Comparison of ENCODE assay signal across 8 mouse cellular contexts in genomic region chr7:27731281-27731883, GRCm38 (mm10). TPM values are rescaled to one million over a fixed set of nuclear protein-coding genes. Genes with fewer than 3 reads are reported as not detected.
DNase-seq lines count a peak whose midpoint lies in the region; ATAC-seq and TF ChIP-seq lines count a peak whose summit lies in the region.

Gene Zfp60, plus strand, starts transcription at chr7:27731389.

- peak; percentile 93 for ATAC-seq in forebrain, postnatal 0 days
- ATAC-seq in lung, embryonic 15.5 days (ENCODE audit: borderline replicate concordance, extremely low read depth, low FRiP score, low TSS enrichment) = peak; percentile 92

- H3K4me3 ChIP-seq in MEL (ENCODE audit: control insufficient read depth in 1 of 2, insufficient read depth in 1 of 2, low read depth in 2 of 2, low read length in 2 of 2) = peak within 1 kb of the TSS; percentile 80 to 82
- peak within 1 kb of the TSS; percentile 55 for H3K4me3 ChIP-seq in cerebellum, adult 2 months (replicated peaks; ENCODE audit: insufficient read depth, low read depth, low read length)
- peak within 1 kb of the TSS; percentile 77 for H3K4me3 ChIP-seq in forebrain, postnatal 0 days (ENCODE audit: low read depth, low read length)
- H3K4me3 ChIP-seq in lung, embryonic 15.5 days = peak within 1 kb of the TSS; percentile 76

- peak within 1 kb of the TSS; percentile 74 for H3K27ac ChIP-seq in MEL (ENCODE audit: control insufficient read depth, low read depth, low read length)
- peak within 1 kb of the TSS; percentile 63 for H3K27ac ChIP-seq in cerebellum, adult 2 months (ENCODE audit: insufficient read depth, low read length)
- H3K27ac ChIP-seq in forebrain, postnatal 0 days (ENCODE audit: low read depth, low read length) = peak within 1 kb of the TSS; percentile 100
- H3K27ac ChIP-seq in lung, embryonic 15.5 days = peak within 1 kb of the TSS; percentile 93

- H3K36me3 ChIP-seq in MEL (ENCODE audit: control insufficient read depth in 1 of 2, insufficient read depth in 2 of 2, low read length in 2 of 2) = peaks cover 0 to 6% of the 10 kb centered on the region in 2 experiments; a peak in 2 of 4 replicates
- no peaks in the 10 kb centered on the region for H3K36me3 ChIP-seq in forebrain, postnatal 0 days (ENCODE audit: insufficient read depth)
- no peaks in the 10 kb centered on the region for H3K36me3 ChIP-seq in lung, embryonic 15.5 days

- H3K4me1 ChIP-seq in MEL (ENCODE audit: control insufficient read depth in 1 of 2, insufficient read depth in 2 of 2, low read length in 2 of 2) = peaks cover 0 to 6% of the 10 kb centered on the region in 2 experiments; a peak in 2 of 4 replicates
- peaks cover 4% of the 10 kb centered on the region for H3K4me1 ChIP-seq in cerebellum, adult 2 months (ENCODE audit: control insufficient read depth, insufficient read depth, low read length)
- peaks cover 30% of the 10 kb centered on the region for H3K4me1 ChIP-seq in forebrain, postnatal 0 days (ENCODE audit: insufficient read depth)
- peaks cover 13% of the 10 kb centered on the region; the same call in 1 of the 2 replicates for H3K4me1 ChIP-seq in lung, embryonic 15.5 days

- peak within 1 kb of the TSS; percentile 60 for H3K4me2 ChIP-seq in forebrain, postnatal 0 days (ENCODE audit: low read depth)
- peak within 1 kb of the TSS; percentile 66 for H3K4me2 ChIP-seq in lung, embryonic 15.5 days

- WGBS in cerebellum, adult 2 months = under 1% methylated on average over 35 of the region's 35 CpGs
- 1% methylated on average over 35 of the region's 35 CpGs for WGBS in forebrain, postnatal 0 days
- under 1% methylated on average over 35 of the region's 35 CpGs for WGBS in lung, embryonic 15.5 days

- TF ChIP-seq CTCF in MEL (IDR thresholded peaks at IDR 0.05 in 2 of 3, conservative IDR thresholded peaks at IDR 0.05 in 1 of 3; ENCODE audit: control insufficient read depth in 1 of 3, insufficient read depth in 1 of 3, low read depth in 2 of 3, low read length in 3 of 3, poor library complexity in 1 of 3, severe bottlenecking in 1 of 3) = peak in 2 of 3 experiments; percentile 28 to 34; a peak in 3 of 6 replicates
- peak; percentile 58; the same call in 1 of the 2 replicates for TF ChIP-seq CTCF in cerebellum, adult 2 months (IDR thresholded peaks at IDR 0.05; ENCODE audit: borderline replicate concordance, insufficient read depth, low read depth, low read length)
- peak; percentile 76 for TF ChIP-seq CTCF in forebrain, postnatal 0 days (IDR thresholded peaks at IDR 0.05; ENCODE audit: low read depth)

- H3K9ac ChIP-seq in MEL (ENCODE audit: control insufficient read depth, low read depth, low read length, poor library complexity, severe bottlenecking) = peak within 1 kb of the TSS; percentile 70
- H3K9ac ChIP-seq in forebrain, postnatal 0 days = peak within 1 kb of the TSS; percentile 93
- peak within 1 kb of the TSS; percentile 83 for H3K9ac ChIP-seq in lung, embryonic 15.5 days

- no peak for TF ChIP-seq RAD21 in MEL (IDR thresholded peaks at IDR 0.05; ENCODE audit: low read depth, low read length)

- H3K27me3 ChIP-seq in MEL (ENCODE audit: control insufficient read depth in 1 of 2, insufficient read depth in 2 of 2, low read length in 2 of 2) = no peaks in the 10 kb centered on the region
- no peaks in the 10 kb centered on the region for H3K27me3 ChIP-seq in cerebellum, adult 2 months (ENCODE audit: control insufficient read depth, insufficient read depth, low read length)
- H3K27me3 ChIP-seq in forebrain, postnatal 0 days (ENCODE audit: insufficient read depth, low read length) = no peaks in the 10 kb centered on the region
- no peaks in the 10 kb centered on the region for H3K27me3 ChIP-seq in lung, embryonic 15.5 days

- no peaks in the 10 kb centered on the region for H3K9me3 ChIP-seq in MEL (replicated peaks; ENCODE audit: insufficient read depth, low read length)
- no peaks in the 10 kb centered on the region for H3K9me3 ChIP-seq in forebrain, postnatal 0 days (ENCODE audit: low read length)
- H3K9me3 ChIP-seq in lung, embryonic 15.5 days = no peaks in the 10 kb centered on the region

- H3K79me2 ChIP-seq in MEL (ENCODE audit: control insufficient read depth, insufficient read depth, low read length, poor library complexity) = peaks cover 22% of the 10 kb centered on the region

- TF ChIP-seq POLR2A in MEL (IDR thresholded peaks at IDR 0.05; ENCODE audit: control insufficient read depth in 1 of 2, insufficient read depth in 1 of 2, low read depth in 1 of 2, low read length in 2 of 2, poor library complexity in 1 of 2) = peak; percentile 74 to 93
- TF ChIP-seq POLR2A in cerebellum, adult 2 months (IDR thresholded peaks at IDR 0.05; ENCODE audit: borderline replicate concordance, insufficient read depth, low read length) = peak; percentile 95; the same call in 1 of the 2 replicates

- DNase-seq in MEL (ENCODE audit: low read depth, low spot score) = peak; percentile 93
- DNase-seq in cerebellum, adult 2 months = peak; percentile 86 to 90
- peak; percentile 95 for DNase-seq in forebrain, postnatal 0 days
- peak; percentile 87 for DNase-seq in heart, postnatal 4 days
- DNase-seq in layer of hippocampus, adult 8-10 months (ENCODE audit: low spot score in 2 of 2) = peak; percentile 85 to 87
- DNase-seq in ovary, adult 18-20 months (ENCODE audit: low spot score) = peak; percentile 68
- DNase-seq in thymus, postnatal 0 days (ENCODE audit: low spot score) = peak; percentile 84

- no peak for TF ChIP-seq EP300 in MEL (IDR thresholded peaks at IDR 0.05; ENCODE audit: low read depth in 1 of 2, low read length in 2 of 2)

TF ChIP-seq in MEL, 35 proteins besides CTCF, POLR2A, EP300 and RAD21 (continues in another document):
- TF ChIP-seq E2F4 (IDR thresholded peaks at IDR 0.05; ENCODE audit: borderline replicate concordance, low read depth, low read length) = peak; percentile 73; the same call in 1 of the 2 replicates
- TF ChIP-seq MEF2A (IDR thresholded peaks at IDR 0.05; ENCODE audit: extremely low read depth, insufficient replicate concordance, low read depth, low read length, poor library complexity, severe bottlenecking) = no peak
- no peak for TF ChIP-seq CHD2 (IDR thresholded peaks at IDR 0.05; ENCODE audit: low read length)
- TF ChIP-seq USF1 (IDR thresholded peaks at IDR 0.05; ENCODE audit: low read depth, low read length) = no peak
- peak; percentile 89 for TF ChIP-seq TBP (IDR thresholded peaks at IDR 0.05; ENCODE audit: low read depth, low read length)
- TF ChIP-seq RCOR1 (IDR thresholded peaks at IDR 0.05; ENCODE audit: low read depth, low read length) = no peak
- TF ChIP-seq USF2 (IDR thresholded peaks at IDR 0.05; ENCODE audit: borderline replicate concordance in 1 of 2, insufficient read depth in 1 of 2, low read depth in 1 of 2, low read length in 2 of 2) = no peak
- TF ChIP-seq UBTF (IDR thresholded peaks at IDR 0.05; ENCODE audit: borderline replicate concordance, insufficient read depth, low read depth, low read length) = no peak
- no peak for TF ChIP-seq TAL1 (IDR thresholded peaks at IDR 0.05; ENCODE audit: low read length)
- TF ChIP-seq MYB (IDR thresholded peaks at IDR 0.05; ENCODE audit: low read depth, low read length) = no peak
- TF ChIP-seq POLR2AphosphoS2 (IDR thresholded peaks at IDR 0.05; ENCODE audit: low read length) = peak; percentile 91
- TF ChIP-seq MYC (IDR thresholded peaks at IDR 0.05; ENCODE audit: low read depth, low read length) = 0 out of 2 replicates have a peak, but pooled peaks have one; percentile 15
- 0 out of 2 replicates have a peak, but pooled peaks have one; percentile 26 for TF ChIP-seq MAX (IDR thresholded peaks at IDR 0.05; ENCODE audit: low read length)
- peak; percentile 63; the same call in 1 of the 2 replicates for TF ChIP-seq SIN3A (IDR thresholded peaks at IDR 0.05; ENCODE audit: low read length)
- no peak for TF ChIP-seq SMC3 (IDR thresholded peaks at IDR 0.05; ENCODE audit: low read depth, low read length)
- TF ChIP-seq BHLHE40 (IDR thresholded peaks at IDR 0.05; ENCODE audit: borderline replicate concordance, low read depth, low read length) = no peak
- peak; percentile 89 for TF ChIP-seq KAT2A (conservative IDR thresholded peaks at IDR 0.05; ENCODE audit: low read depth, low read length)
- TF ChIP-seq HCFC1 (IDR thresholded peaks at IDR 0.05; ENCODE audit: low read depth, low read length) = peak; percentile 100
- no peak for TF ChIP-seq ZNF384 (IDR thresholded peaks at IDR 0.05; ENCODE audit: low read depth, low read length)
- no peak for TF ChIP-seq ETS1 (IDR thresholded peaks at IDR 0.05; ENCODE audit: low read depth, low read length)
- TF ChIP-seq MXI1 (IDR thresholded peaks at IDR 0.05; ENCODE audit: low read depth, low read length) = peak; percentile 67
- no peak for TF ChIP-seq ZKSCAN1 (IDR thresholded peaks at IDR 0.05; ENCODE audit: low read depth, low read length)
- TF ChIP-seq POLR2AphosphoS5 (IDR thresholded peaks at IDR 0.05; ENCODE audit: borderline replicate concordance, low read depth, low read length) = no peak
- TF ChIP-seq MAFK (IDR thresholded peaks at IDR 0.05; ENCODE audit: borderline replicate concordance, low read depth, low read length) = no peak
- TF ChIP-seq ELF1 (IDR thresholded peaks at IDR 0.05; ENCODE audit: low read depth, low read length) = peak; percentile 88
- TF ChIP-seq GABPA (IDR thresholded peaks at IDR 0.05; ENCODE audit: low read depth, low read length) = no peak
- TF ChIP-seq MAZ (IDR thresholded peaks at IDR 0.05; ENCODE audit: low read depth, low read length) = 0 out of 2 replicates have a peak, but pooled peaks have one; percentile 35
- peak; percentile 92 for TF ChIP-seq NELFE (IDR thresholded peaks at IDR 0.05; ENCODE audit: low read depth, low read length)
- TF ChIP-seq TCF12 (IDR thresholded peaks at IDR 0.05; ENCODE audit: low read depth, low read length) = no peak
- no peak for TF ChIP-seq ZC3H11A (IDR thresholded peaks at IDR 0.05; ENCODE audit: low read depth, low read length)
- no peak for TF ChIP-seq GATA1 (IDR thresholded peaks at IDR 0.05; ENCODE audit: low read depth, low read length)

RNA-seq across cellular contexts. Expression of gene Zfp60, which starts in this region (rescaled TPM):
- 6.5 and 6.7 TPM in 2 replicates for total RNA-seq in MEL (2012; rRNA removed)
- 100 to 1,000 TPM in 1 of 2 experiments, 1 to 10 TPM in 1; 4.2 to 137 TPM for polyA plus RNA-seq in MEL (2012; ENCODE audit: insufficient read depth in 1 of 2, insufficient read length in 2 of 2, low read depth in 1 of 2, low replicate concordance in 2 of 2, missing spikeins in 1 of 2)
- 15.8 and 16.3 TPM in 2 replicates for polyA plus RNA-seq in cerebellum, adult 2 months (2012; rRNA removed)
- 41.3 and 46.0 TPM in 2 replicates for total RNA-seq in forebrain, postnatal 0 days (2014; rRNA removed)
- 24.3 and 44.3 TPM in 2 replicates for polyA plus RNA-seq in forebrain, postnatal 0 days (2015; fragmentation: Nextera tagmentation; extraction: Ambion mirVana)
- 10 to 100 TPM in 1 of 2 experiments, 1 to 10 TPM in 1; 9.1 to 11.5 TPM for total RNA-seq in heart, postnatal 4 days (2021)
- 10 to 100 TPM; 37.9 to 43.5 (median 41.4) TPM for total RNA-seq in layer of hippocampus, adult 8-10 months (2022)
- polyA plus RNA-seq in lung, embryonic 15.5 days (2015; fragmentation: Nextera tagmentation; extraction: Ambion mirVana) = 33.8 and 38.9 TPM in 2 replicates
- polyA plus RNA-seq in thymus, postnatal 0 days (2015; fragmentation: Nextera tagmentation; extraction: Ambion mirVana) = 13.5 and 14.8 TPM in 2 replicates

Comparison
In these comparisons a context has a peak if more than half of its experiments do, and no peak if none do; other contexts are left out.
1. Peak in every context shown above with its lines: DNase-seq, ATAC-seq, H3K4me3 ChIP-seq and H3K27ac ChIP-seq.